Mouse (Mus musculus): ENCODE measurements around the gene Tktl2. TPM values are rescaled to one million over a fixed set of nuclear protein-coding genes. Genes with fewer than 3 reads are reported as not detected.
A peak's percentile ranks its signal among the peaks of the same experiment; 100 is the strongest.

Gene Tktl2
- not detected for total RNA-seq (2021)
- long read RNA-seq, experiment 1 = 0 reads
- long read RNA-seq, experiment 2 = 0 reads

- DNase-seq = no peak
Measured at GRCm38 (mm10) chr8:66511537-66511936, at the start of gene Tktl2. TSS of gene Tktl2 (plus strand) at chr8:66511756.

- no peak for DNase-seq
Measured at GRCm38 (mm10) chr8:66469821-66470220, 41.7 kb upstream of the Tktl2 start.

GRCm38 (mm10) chr8:66476880-66477279 is 34.7 kb upstream of the Tktl2 start:
- DNase-seq = no peak

GRCm38 (mm10) chr8:66486084-66486763 is 25.3 kb upstream of the Tktl2 start, which contains the start of gene Tma16:
TSS of gene Tma16 (minus strand) at chr8:66486530.
- DNase-seq = peak; percentile 87

GRCm38 (mm10) chr8:66488556-66488955 is 23.0 kb upstream of the Tktl2 start:
- DNase-seq = no peak

- no peak for DNase-seq
Measured at GRCm38 (mm10) chr8:66490624-66491023, 20.9 kb upstream of the Tktl2 start.

- no peak for DNase-seq
Measured at GRCm38 (mm10) chr8:66494496-66494895, 17.1 kb upstream of the Tktl2 start.

GRCm38 (mm10) chr8:66495726-66496125 is 15.8 kb upstream of the Tktl2 start:
- peak; percentile 84 for DNase-seq

GRCm38 (mm10) chr8:66496998-66497577 is 14.5 kb upstream of the Tktl2 start:
- peak; percentile 28 for DNase-seq

- DNase-seq = no peak
Measured at GRCm38 (mm10) chr8:66503381-66503780, 8.2 kb upstream of the Tktl2 start.

GRCm38 (mm10) chr8:66519149-66519548 is 7.6 kb downstream of the Tktl2 start:
- no peak for DNase-seq

GRCm38 (mm10) chr8:66520576-66520975 is 9.0 kb downstream of the Tktl2 start:
- no peak for DNase-seq

GRCm38 (mm10) chr8:66550092-66550491 is 38.5 kb downstream of the Tktl2 start:
- no peak for DNase-seq

Other genes with a start within 250 kb of the Tktl2 start
- 1 to 10 TPM; 7.4 to 8.5 TPM for gene Tma16, start 25.2 kb upstream of the Tktl2 start, total RNA-seq (2021)
- under 1 TPM in 1 of 2 experiments, not detected in 1; 0.15 TPM for gene Npy5r, start 176.4 kb downstream of the Tktl2 start, total RNA-seq (2021)
- gene Npy1r, start 185.4 kb downstream of the Tktl2 start, total RNA-seq (2021) = 1 to 10 TPM; 2.2 to 2.5 TPM